Mouse (Mus musculus): Measurements from ENCODE around the gene Fhdc1. TPM values are rescaled to one million over a fixed set of nuclear protein-coding genes. Genes with fewer than 3 reads are reported as not detected.

Fhdc1 gene
- polyA plus RNA-seq, 1 experiment from 2014 or later = 4.8 TPM

GRCm38 (mm10) chr3:84445838-84446237 is 34.4 kb downstream of the Fhdc1 start:
- H3K4me1 ChIP-seq (replicated peaks) = no peaks in the 10 kb centered on the region
- H3K4me2 ChIP-seq = no peak overlapping the region
- H3K27me3 ChIP-seq = 0 out of 2 replicates have a peak, but pooled peaks cover 13% of the 10 kb centered on the region
- no peak overlapping the region for H3K4me3 ChIP-seq
- H3K27ac ChIP-seq = no peak overlapping the region
- 32% methylated on average over 9 of the region's 9 CpGs for WGBS
- H3K9me3 ChIP-seq = no peaks in the 10 kb centered on the region
- no peak for ATAC-seq (ENCODE audit: low FRiP score)
- H3K36me3 ChIP-seq = peaks cover 19% of the 10 kb centered on the region
- no peak overlapping the region for H3K9ac ChIP-seq

- ATAC-seq (ENCODE audit: low FRiP score) = no peak
- 84% methylated on average over 4 of the region's 4 CpGs for WGBS
- H3K9ac ChIP-seq = no peak overlapping the region
Measured at GRCm38 (mm10) chr3:84442890-84443289, 37.3 kb downstream of the Fhdc1 start.

GRCm38 (mm10) chr3:84439431-84440210 is 40.6 kb downstream of the Fhdc1 start:
- ATAC-seq (ENCODE audit: low FRiP score) = no peak
- Histone ChIP-seq H3K4me1 (replicated peaks) (peaks cover 22% of the 10 kb centered on the region), H3K27me3 (0 out of 2 replicates have a peak, but pooled peaks cover under 1% of the 10 kb centered on the region), H3K4me3 (no peak overlapping the region), H3K36me3 (peaks cover 6% of the 10 kb centered on the region), H3K4me2 (no peak overlapping the region), H3K27ac (no peak overlapping the region), H3K9me3 (no peaks in the 10 kb centered on the region), H3K9ac (no peak overlapping the region)
- WGBS = 96% methylated on average over 7 of the region's 7 CpGs

More at GRCm38 (mm10) chr3:84442890-84443289, 37.3 kb downstream of the Fhdc1 start:
- Histone ChIP-seq H3K36me3 (peaks cover 13% of the 10 kb centered on the region), H3K4me3 (no peak overlapping the region), H3K9me3 (no peaks in the 10 kb centered on the region), H3K4me2 (no peak overlapping the region), H3K27ac (no peak overlapping the region), H3K4me1 (replicated peaks) (peaks cover 3% of the 10 kb centered on the region; the same call in 1 of the 2 replicates), H3K27me3 (0 out of 2 replicates have a peak, but pooled peaks cover 13% of the 10 kb centered on the region)

- no peak overlapping the region for H3K9ac ChIP-seq
- 88% methylated on average over 7 of the region's 7 CpGs for WGBS
- no peak for ATAC-seq (ENCODE audit: low FRiP score)
- no peak overlapping the region for H3K27ac ChIP-seq
- H3K4me1 ChIP-seq (replicated peaks) = peaks cover 22% of the 10 kb centered on the region
- no peaks in the 10 kb centered on the region for H3K27me3 ChIP-seq
- H3K4me2 ChIP-seq = no peak overlapping the region
- H3K9me3 ChIP-seq = no peaks in the 10 kb centered on the region
- H3K4me3 ChIP-seq = no peak overlapping the region
- no peaks in the 10 kb centered on the region for H3K36me3 ChIP-seq
Measured at GRCm38 (mm10) chr3:84438840-84439239, 41.4 kb downstream of the Fhdc1 start.

- H3K4me2 ChIP-seq = no peak overlapping the region
- H3K27me3 ChIP-seq = no peaks in the 10 kb centered on the region
- no peak overlapping the region for H3K4me3 ChIP-seq
- H3K27ac ChIP-seq = no peak overlapping the region
- no peak overlapping the region for H3K9ac ChIP-seq
- no peak for ATAC-seq (ENCODE audit: low FRiP score)
- WGBS = 69% methylated on average over 11 of the region's 11 CpGs
- H3K9me3 ChIP-seq = no peaks in the 10 kb centered on the region
- no peaks in the 10 kb centered on the region for H3K36me3 ChIP-seq
- H3K4me1 ChIP-seq (replicated peaks) = peaks cover 24% of the 10 kb centered on the region
Measured at GRCm38 (mm10) chr3:84438118-84438517, 42.1 kb downstream of the Fhdc1 start.

GRCm38 (mm10) chr3:84436947-84437346 is 43.3 kb downstream of the Fhdc1 start:
- H3K36me3 ChIP-seq = no peaks in the 10 kb centered on the region
- H3K9me3 ChIP-seq = no peaks in the 10 kb centered on the region
- no peak overlapping the region for H3K27ac ChIP-seq
- 94% methylated on average over 7 of the region's 7 CpGs for WGBS
- H3K27me3 ChIP-seq = no peaks in the 10 kb centered on the region
- ATAC-seq (ENCODE audit: low FRiP score) = no peak
- no peak overlapping the region for H3K4me3 ChIP-seq
- peaks cover 32% of the 10 kb centered on the region for H3K4me1 ChIP-seq (replicated peaks)
- H3K4me2 ChIP-seq = no peak overlapping the region
- no peak overlapping the region for H3K9ac ChIP-seq

- H3K4me1 ChIP-seq (replicated peaks) = peaks cover 40% of the 10 kb centered on the region
- no peaks in the 10 kb centered on the region for H3K9me3 ChIP-seq
- 22% methylated on average over 11 of the region's 11 CpGs for WGBS
- no peaks in the 10 kb centered on the region for H3K27me3 ChIP-seq
- H3K9ac ChIP-seq = no peak overlapping the region
- peak; percentile 46; the same call in 1 of the 2 replicates for ATAC-seq (ENCODE audit: low FRiP score)
- H3K27ac ChIP-seq = peak overlapping the region; percentile 52
- no peak overlapping the region for H3K4me3 ChIP-seq
- no peak overlapping the region for H3K4me2 ChIP-seq
- H3K36me3 ChIP-seq = no peaks in the 10 kb centered on the region
Measured at GRCm38 (mm10) chr3:84435288-84436043, 44.8 kb downstream of the Fhdc1 start.

GRCm38 (mm10) chr3:84432797-84433445 is 47.3 kb downstream of the Fhdc1 start:
- H3K36me3 ChIP-seq = no peaks in the 10 kb centered on the region
- H3K27ac ChIP-seq = no peak overlapping the region
- H3K27me3 ChIP-seq = no peaks in the 10 kb centered on the region
- WGBS = 43% methylated on average over 10 of the region's 10 CpGs
- no peak for ATAC-seq (ENCODE audit: low FRiP score)
- no peak overlapping the region for H3K9ac ChIP-seq
- no peaks in the 10 kb centered on the region for H3K9me3 ChIP-seq
- H3K4me3 ChIP-seq = no peak overlapping the region
- H3K4me2 ChIP-seq = no peak overlapping the region
- peaks cover 42% of the 10 kb centered on the region for H3K4me1 ChIP-seq (replicated peaks)

GRCm38 (mm10) chr3:84431257-84431656 is 49.0 kb downstream of the Fhdc1 start:
- Histone ChIP-seq H3K27me3 (no peaks in the 10 kb centered on the region), H3K4me2 (no peak overlapping the region), H3K9ac (no peak overlapping the region), H3K9me3 (no peaks in the 10 kb centered on the region), H3K27ac (no peak overlapping the region), H3K4me3 (no peak overlapping the region), H3K4me1 (replicated peaks) (peaks cover 38% of the 10 kb centered on the region), H3K36me3 (no peaks in the 10 kb centered on the region)
- ATAC-seq (ENCODE audit: low FRiP score) = no peak
- WGBS = 74% methylated on average over 5 of the region's 5 CpGs

- Histone ChIP-seq H3K9ac (no peak overlapping the region), H3K4me3 (no peak overlapping the region), H3K27me3 (no peaks in the 10 kb centered on the region), H3K27ac (no peak overlapping the region), H3K4me1 (replicated peaks) (peaks cover 27% of the 10 kb centered on the region), H3K4me2 (no peak overlapping the region), H3K9me3 (no peaks in the 10 kb centered on the region), H3K36me3 (no peaks in the 10 kb centered on the region)
- WGBS = 11% methylated on average over 2 of the region's 2 CpGs
- ATAC-seq (ENCODE audit: low FRiP score) = no peak
Measured at GRCm38 (mm10) chr3:84430152-84430551, 50.1 kb downstream of the Fhdc1 start.

GRCm38 (mm10) chr3:84428994-84429725 is 51.1 kb downstream of the Fhdc1 start:
- Histone ChIP-seq H3K27me3 (no peaks in the 10 kb centered on the region), H3K4me2 (no peak overlapping the region), H3K9me3 (no peaks in the 10 kb centered on the region), H3K9ac (no peak overlapping the region), H3K4me3 (no peak overlapping the region), H3K36me3 (no peaks in the 10 kb centered on the region), H3K4me1 (replicated peaks) (peaks cover 23% of the 10 kb centered on the region), H3K27ac (no peak overlapping the region)
- 94% methylated on average over 12 of the region's 12 CpGs for WGBS
- ATAC-seq (ENCODE audit: low FRiP score) = no peak

- H3K4me2 ChIP-seq = no peak overlapping the region
Measured at GRCm38 (mm10) chr3:84427779-84428178, 52.5 kb downstream of the Fhdc1 start.

More at GRCm38 (mm10) chr3:84427779-84428178, 52.5 kb downstream of the Fhdc1 start:
- H3K27me3 ChIP-seq = no peaks in the 10 kb centered on the region
- H3K4me1 ChIP-seq (replicated peaks) = peaks cover 18% of the 10 kb centered on the region
- no peak overlapping the region for H3K27ac ChIP-seq
- no peaks in the 10 kb centered on the region for H3K9me3 ChIP-seq
- WGBS = 89% methylated on average over 5 of the region's 5 CpGs
- no peak overlapping the region for H3K9ac ChIP-seq
- ATAC-seq (ENCODE audit: low FRiP score) = no peak
- no peaks in the 10 kb centered on the region for H3K36me3 ChIP-seq
- no peak overlapping the region for H3K4me3 ChIP-seq
